Comparison of ENCODE assay signal across 17 mouse cellular contexts in the genomic region with DNA sequence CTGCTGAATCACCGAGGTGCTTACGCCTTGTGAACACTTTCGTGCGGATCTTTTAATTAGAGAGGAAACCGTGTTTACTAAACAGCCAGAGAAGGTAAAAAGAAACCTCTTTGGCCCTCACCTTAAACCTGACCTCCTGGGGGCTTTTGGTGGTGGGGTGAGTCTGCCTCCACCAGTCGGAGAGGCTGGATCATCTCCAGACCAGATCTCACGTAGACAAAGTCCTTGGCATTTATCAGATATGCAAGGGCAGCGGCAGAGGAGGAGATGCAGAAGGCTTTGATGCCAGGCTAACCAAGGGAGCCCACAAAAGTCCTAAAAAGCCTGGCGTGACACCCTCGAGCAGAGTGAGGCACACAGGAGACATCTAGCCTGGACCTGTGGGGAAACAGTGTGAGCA.
"Had no signal": no experiment of that assay in that cellular context is flagged by ENCODE, and none has a peak within 500 bp of the region (broad histone marks: within the 10 kb centered on the region; RNA-seq: fewer than 3 reads in every experiment).

No protein-coding gene starts in this region.

- H3K27ac ChIP-seq: kidney, embryonic 15.5 days; left cerebral cortex, adult 2 months; limb, embryonic 12.5 days; liver, embryonic 13.5 days; midbrain, embryonic 10.5 days; neural tube, embryonic 15.5 days; stomach, postnatal 0 days had no signal

- H3K9ac ChIP-seq: kidney, embryonic 15.5 days; limb, embryonic 12.5 days; liver, embryonic 13.5 days; neural tube, embryonic 15.5 days had no signal

- H3K4me3 ChIP-seq: kidney, embryonic 15.5 days; left cerebral cortex, adult 2 months; limb, embryonic 12.5 days; liver, embryonic 13.5 days; midbrain, embryonic 10.5 days; myocyte; neural tube, embryonic 15.5 days had no signal

- DNase-seq: kidney, adult 2 months; kidney, postnatal 14 days; liver; liver, embryonic 13.5 days; lung, adult 18-20 months; lung, postnatal 36 days; midbrain, embryonic 14.5 days; thymus, adult 18-20 months; thymus, postnatal 14 days had no signal

- H3K4me1 ChIP-seq: neural tube, embryonic 15.5 days had no signal

- H3K4me2 ChIP-seq: kidney, embryonic 15.5 days; limb, embryonic 12.5 days; liver, embryonic 13.5 days; neural tube, embryonic 15.5 days had no signal

- ATAC-seq: lung, postnatal 0 days had no signal

- H3K27me3 ChIP-seq: kidney, embryonic 15.5 days; limb, embryonic 12.5 days; liver, embryonic 13.5 days; neural tube, embryonic 15.5 days had no signal

- H3K9me3 ChIP-seq: kidney, embryonic 15.5 days; limb, embryonic 12.5 days; liver, embryonic 13.5 days; midbrain, embryonic 10.5 days; neural tube, embryonic 15.5 days had no signal

- H3K36me3 ChIP-seq: kidney, embryonic 15.5 days; limb, embryonic 12.5 days; liver, embryonic 13.5 days; midbrain, embryonic 10.5 days; neural tube, embryonic 15.5 days had no signal
